19 mouse cellular contexts compared by ENCODE assay signal in genomic region chr7:95262942-95263341, GRCm38 (mm10).
"Had no signal": no experiment of that assay in that cellular context is flagged by ENCODE, and none has a peak within 500 bp of the region (broad histone marks: within the 10 kb centered on the region; RNA-seq: fewer than 3 reads in every experiment).

No protein-coding gene starts in this region.

- H3K9me3 ChIP-seq: liver, embryonic 13.5 days; midbrain, embryonic 15.5 days; neural tube, embryonic 12.5 days; neural tube, embryonic 15.5 days had no signal

- H3K27ac ChIP-seq: left cerebral cortex, adult 2 months; liver, embryonic 13.5 days; midbrain, embryonic 15.5 days; neural tube, embryonic 12.5 days; neural tube, embryonic 15.5 days; stomach, postnatal 0 days had no signal

- H3K36me3 ChIP-seq: liver, embryonic 13.5 days; midbrain, embryonic 15.5 days; neural tube, embryonic 12.5 days; neural tube, embryonic 15.5 days had no signal

- DNase-seq: kidney, postnatal 10 days; kidney, postnatal 36 days; layer of hippocampus, postnatal 36 days; liver, embryonic 13.5 days; lung, adult 2 months; lung, postnatal 14 days; lung, postnatal 4 days; right cerebral cortex, adult 18-20 months; right cerebral cortex, postnatal 14 days; right cerebral cortex, postnatal 4 days; thymus, adult 2 months; thymus, postnatal 14 days; thymus, postnatal 4 days had no signal

- H3K4me2 ChIP-seq: liver, embryonic 13.5 days; midbrain, embryonic 11.5 days; midbrain, embryonic 15.5 days; neural tube, embryonic 12.5 days; neural tube, embryonic 15.5 days had no signal

- H3K9ac ChIP-seq: liver, embryonic 13.5 days; midbrain, embryonic 15.5 days; neural tube, embryonic 12.5 days; neural tube, embryonic 15.5 days had no signal

- H3K4me1 ChIP-seq: liver, embryonic 13.5 days; midbrain, embryonic 15.5 days; neural tube, embryonic 12.5 days; neural tube, embryonic 15.5 days had no signal

- H3K27me3 ChIP-seq: liver, embryonic 13.5 days; midbrain, embryonic 15.5 days; neural tube, embryonic 12.5 days; neural tube, embryonic 15.5 days had no signal

- H3K4me3 ChIP-seq: left cerebral cortex, adult 2 months; liver, embryonic 13.5 days; midbrain, embryonic 15.5 days; neural tube, embryonic 12.5 days; neural tube, embryonic 15.5 days had no signal

- ATAC-seq: midbrain, embryonic 15.5 days had no signal
